Mouse (Mus musculus): ENCODE measurements around the gene Rap1gap2. TPM values are rescaled to one million over a fixed set of nuclear protein-coding genes. Genes with fewer than 3 reads are reported as not detected.

Rap1gap2 gene
- polyA plus RNA-seq, 1 experiment from 2014 or later, result 0.88 TPM

- no peaks in the 10 kb centered on the region for H3K9me3 ChIP-seq (replicated peaks)
- 84% methylated on average over 4 of the region's 4 CpGs for WGBS
- peaks cover 3% of the 10 kb centered on the region; the same call in 1 of the 2 replicates for H3K27me3 ChIP-seq (ENCODE audit: low read depth, poor library complexity, severe bottlenecking)
- no peak overlapping the region for H3K27ac ChIP-seq (replicated peaks)
- no peak for DNase-seq (ENCODE audit: low spot score)
- no peaks in the 10 kb centered on the region for H3K36me3 ChIP-seq
- H3K4me1 ChIP-seq, result peaks cover 4% of the 10 kb centered on the region; the same call in 1 of the 2 replicates
- H3K4me3 ChIP-seq, result no peak overlapping the region
Measured at GRCm38 (mm10) chr11:74561392-74561791, 49.3 kb downstream of the Rap1gap2 start.

DNA sequence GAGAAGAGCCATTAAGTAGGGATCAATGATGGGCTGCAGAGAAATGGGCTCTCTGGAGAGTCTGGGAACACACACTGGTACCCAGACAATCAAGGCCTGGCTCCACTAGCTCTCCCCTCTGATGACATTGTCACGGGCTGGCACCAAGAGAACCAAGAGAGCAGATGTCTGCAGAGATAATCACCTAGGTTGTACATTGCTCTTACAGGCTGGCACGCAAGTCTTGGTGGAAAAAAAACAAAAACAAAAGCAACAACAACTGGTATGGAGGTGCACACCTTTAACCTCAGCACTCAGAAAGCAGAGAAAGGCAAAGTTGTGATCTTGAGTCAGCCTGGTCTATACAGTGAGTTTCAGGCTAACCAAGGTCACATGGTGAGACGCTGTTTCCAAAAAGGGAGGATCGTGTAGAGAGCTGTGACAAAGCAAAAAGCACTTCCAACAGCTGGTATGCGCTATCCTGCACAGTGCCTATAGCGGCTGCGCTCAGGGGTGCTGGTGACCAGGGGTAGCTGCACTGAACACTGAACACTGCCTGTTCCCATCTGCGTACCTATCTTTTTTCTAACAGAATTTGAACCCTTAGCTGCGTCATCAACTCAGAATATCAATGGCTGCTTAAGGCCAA lies 50.0 kb downstream of the Rap1gap2 start:
- Histone ChIP-seq H3K36me3 (no peaks in the 10 kb centered on the region), H3K4me1 (peaks cover 11% of the 10 kb centered on the region), H3K9me3 (replicated peaks) (no peaks in the 10 kb centered on the region), H3K27me3 (ENCODE audit: low read depth, poor library complexity, severe bottlenecking) (peaks cover 3% of the 10 kb centered on the region; the same call in 1 of the 2 replicates), H3K4me3 (no peak overlapping the region), H3K27ac (replicated peaks) (no peak overlapping the region)
- 89% methylated on average over 9 of the region's 9 CpGs for WGBS
- DNase-seq (ENCODE audit: low spot score), result no peak

DNA sequence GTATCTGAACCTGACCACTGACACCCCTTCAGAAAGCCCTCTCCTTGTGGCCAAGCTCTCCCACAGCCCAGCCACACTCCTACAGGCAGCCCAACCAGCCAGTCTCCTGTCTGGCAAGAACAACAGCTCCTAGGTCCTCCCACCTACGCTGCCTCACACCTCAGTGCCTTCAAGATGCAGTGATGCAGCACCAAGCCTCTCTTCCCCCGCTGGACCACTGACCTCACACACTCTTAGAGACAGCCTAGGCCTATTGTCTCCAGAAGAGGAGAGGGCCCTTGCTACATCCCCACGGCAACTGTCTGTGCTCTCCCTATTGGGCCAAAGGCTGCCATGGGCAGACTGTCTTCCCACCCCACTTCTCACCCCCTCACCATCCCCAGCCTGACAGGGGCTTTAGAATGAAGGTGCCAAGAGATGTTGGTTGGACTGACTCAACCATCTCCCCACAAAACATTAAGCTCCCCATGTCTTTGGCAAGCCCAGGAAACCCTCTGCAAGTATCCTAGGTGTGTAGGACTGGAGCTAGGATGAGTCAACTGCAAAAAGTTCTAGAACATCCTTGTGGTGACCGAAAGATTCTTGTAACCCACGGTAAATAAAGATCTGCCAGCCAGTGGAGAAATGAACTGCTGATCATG lies 50.8 kb downstream of the Rap1gap2 start:
- WGBS, result 56% methylated on average over 5 of the region's 5 CpGs
- no peak overlapping the region for H3K27ac ChIP-seq (replicated peaks)
- no peak for DNase-seq (ENCODE audit: low spot score)
- H3K4me3 ChIP-seq, result no peak overlapping the region
- peaks cover 15% of the 10 kb centered on the region for H3K4me1 ChIP-seq
- H3K9me3 ChIP-seq (replicated peaks), result no peaks in the 10 kb centered on the region
- H3K27me3 ChIP-seq (ENCODE audit: low read depth, poor library complexity, severe bottlenecking), result peaks cover 3% of the 10 kb centered on the region; the same call in 1 of the 2 replicates
- no peaks in the 10 kb centered on the region for H3K36me3 ChIP-seq

DNA sequence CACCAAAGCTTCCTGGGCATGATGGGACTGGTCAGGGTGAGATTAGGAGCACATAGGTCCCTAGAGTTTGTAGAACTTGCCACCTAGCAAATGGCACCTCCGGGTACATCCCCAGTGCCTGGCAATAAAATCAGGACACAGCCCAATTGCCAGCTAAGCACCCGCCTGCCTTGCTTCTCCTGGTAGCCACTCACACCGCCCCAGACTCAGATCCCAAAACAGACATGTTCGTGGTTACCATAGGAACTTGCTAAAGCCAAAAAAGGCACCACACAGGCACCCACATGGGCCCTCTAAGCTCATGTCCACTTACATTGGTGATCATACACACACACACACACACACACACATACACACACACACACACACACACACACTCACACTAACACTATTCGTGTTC lies 51.8 kb downstream of the Rap1gap2 start:
- Histone ChIP-seq H3K4me1 (peaks cover 21% of the 10 kb centered on the region), H3K36me3 (no peaks in the 10 kb centered on the region), H3K4me3 (no peak overlapping the region), H3K27ac (replicated peaks) (no peak overlapping the region), H3K9me3 (replicated peaks) (no peaks in the 10 kb centered on the region), H3K27me3 (ENCODE audit: low read depth, poor library complexity, severe bottlenecking) (peaks cover 3% of the 10 kb centered on the region; the same call in 1 of the 2 replicates)
- WGBS, result 73% methylated on average over 5 of the region's 5 CpGs
- no peak for DNase-seq (ENCODE audit: low spot score)

DNA sequence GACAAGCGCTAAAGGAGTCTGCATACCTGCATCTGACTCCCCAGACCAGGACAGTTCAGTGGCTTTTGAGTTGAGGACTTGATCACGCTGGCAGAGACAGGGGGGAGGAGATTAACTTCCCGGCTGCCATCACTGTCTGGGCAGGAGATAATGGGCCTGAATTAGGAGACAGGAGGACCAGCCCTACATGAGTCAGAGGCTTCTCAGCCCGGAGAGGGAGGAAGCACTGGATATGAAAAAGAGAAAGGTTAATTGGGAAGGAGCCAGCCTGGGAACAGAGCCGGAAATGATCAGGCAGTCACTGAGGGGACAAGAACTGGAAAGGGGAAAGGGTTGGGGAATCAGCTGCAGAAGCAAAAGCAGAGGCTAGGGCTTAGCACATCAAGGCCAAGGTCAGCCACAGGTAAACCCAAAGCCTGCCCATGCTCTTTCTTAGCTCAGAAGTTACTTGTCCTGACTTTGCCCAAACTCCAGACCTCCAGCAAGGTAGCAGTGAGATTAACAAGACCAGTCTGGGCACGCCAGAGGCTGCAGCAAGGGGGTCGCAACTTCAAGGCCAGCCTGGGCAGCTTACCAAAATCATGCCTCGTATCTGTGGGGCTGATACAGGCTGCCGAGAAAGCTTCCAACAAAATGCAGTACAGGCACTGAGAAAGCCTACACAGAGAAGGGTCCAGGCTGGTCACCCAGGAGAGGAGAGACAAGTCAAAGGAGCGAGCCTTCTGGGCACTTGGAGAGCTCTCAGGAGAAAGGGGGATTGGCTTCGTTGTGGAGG lies 53.1 kb downstream of the Rap1gap2 start:
- H3K36me3 ChIP-seq, result no peaks in the 10 kb centered on the region
- WGBS, result 67% methylated on average over 11 of the region's 11 CpGs
- H3K4me3 ChIP-seq, result no peak overlapping the region
- H3K4me1 ChIP-seq, result peaks cover 21% of the 10 kb centered on the region
- no peaks in the 10 kb centered on the region for H3K9me3 ChIP-seq (replicated peaks)
- no peaks in the 10 kb centered on the region; the same call in 1 of the 2 replicates for H3K27me3 ChIP-seq (ENCODE audit: low read depth, poor library complexity, severe bottlenecking)
- no peak overlapping the region for H3K27ac ChIP-seq (replicated peaks)
- no peak for DNase-seq (ENCODE audit: low spot score)

DNA sequence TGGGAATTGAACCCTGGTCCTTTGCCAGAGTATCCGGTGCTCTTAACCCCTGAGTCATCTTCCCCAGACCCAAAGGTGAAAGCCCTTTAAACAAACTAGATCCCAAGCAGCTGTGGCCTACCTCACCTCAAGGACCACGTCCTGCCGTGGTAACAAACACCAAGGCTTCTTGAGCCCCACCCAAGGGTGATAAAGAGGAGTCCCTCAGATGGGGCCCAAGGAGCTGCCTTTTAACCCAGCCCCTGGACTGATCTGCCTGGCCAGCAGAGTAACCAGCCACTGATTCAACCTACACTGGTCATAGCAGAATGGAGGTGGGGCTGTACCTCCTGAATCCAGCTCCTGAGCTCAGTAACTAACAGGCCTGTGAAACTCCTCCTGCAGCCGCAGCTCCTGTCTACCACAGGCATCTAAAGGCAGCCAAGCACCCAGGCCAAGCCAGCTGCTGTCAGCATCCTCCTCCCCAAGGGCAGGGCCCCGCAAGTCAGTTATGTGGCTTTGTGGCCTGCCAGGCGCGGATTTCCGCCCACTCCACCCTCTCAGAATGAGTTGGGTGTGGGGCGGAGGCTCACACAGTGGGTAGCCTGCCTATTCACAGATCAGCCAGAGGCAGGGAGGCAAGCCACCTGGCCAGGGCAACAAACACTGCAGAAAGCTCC lies 54.9 kb downstream of the Rap1gap2 start:
- DNase-seq (ENCODE audit: low spot score), result no peak
- Histone ChIP-seq H3K4me1 (peaks cover 21% of the 10 kb centered on the region), H3K27me3 (ENCODE audit: low read depth, poor library complexity, severe bottlenecking) (no peaks in the 10 kb centered on the region; the same call in 1 of the 2 replicates), H3K9me3 (replicated peaks) (no peaks in the 10 kb centered on the region), H3K36me3 (no peaks in the 10 kb centered on the region), H3K4me3 (no peak overlapping the region), H3K27ac (replicated peaks) (peak overlapping the region; percentile 55; the same call in 1 of the 2 replicates)
- WGBS, result 43% methylated on average over 9 of the region's 9 CpGs

DNA sequence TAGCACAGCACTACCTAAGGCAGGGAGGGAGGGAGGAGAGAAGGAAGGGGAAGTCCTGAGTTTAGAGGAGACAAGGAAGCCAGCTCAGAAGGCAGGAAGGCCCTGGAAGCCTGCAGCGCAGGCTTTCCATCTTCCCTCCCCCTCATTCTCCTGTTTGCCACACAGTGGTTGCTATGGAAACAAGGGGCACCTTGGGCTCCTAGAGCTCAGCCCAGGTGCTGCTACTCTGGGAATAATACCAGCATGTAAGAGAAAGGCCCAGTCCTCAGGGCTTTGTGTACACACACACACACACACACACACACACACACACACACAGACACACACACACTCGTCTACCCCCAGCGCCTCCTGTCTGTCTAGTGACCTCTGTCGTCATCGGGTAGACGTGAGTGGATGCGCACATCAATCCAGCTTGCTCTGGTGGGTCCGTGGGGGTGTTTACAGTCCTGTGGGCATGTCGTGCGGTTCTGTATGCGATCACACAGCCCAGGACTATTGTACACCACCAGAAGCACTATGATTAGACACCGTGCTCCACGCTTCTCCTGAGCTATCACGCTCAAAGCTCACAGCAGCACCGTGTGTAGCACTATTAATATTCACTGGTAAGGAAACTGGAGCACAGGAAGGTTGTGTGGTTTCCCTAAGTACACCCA lies 55.9 kb downstream of the Rap1gap2 start:
- Histone ChIP-seq H3K4me3 (no peak overlapping the region), H3K27me3 (ENCODE audit: low read depth, poor library complexity, severe bottlenecking) (no peaks in the 10 kb centered on the region; the same call in 1 of the 2 replicates), H3K36me3 (no peaks in the 10 kb centered on the region), H3K27ac (replicated peaks) (no peak overlapping the region; the same call in 1 of the 2 replicates), H3K9me3 (replicated peaks) (no peaks in the 10 kb centered on the region), H3K4me1 (peaks cover 20% of the 10 kb centered on the region)
- no peak for DNase-seq (ENCODE audit: low spot score)
- WGBS, result 66% methylated on average over 15 of the region's 15 CpGs

DNA sequence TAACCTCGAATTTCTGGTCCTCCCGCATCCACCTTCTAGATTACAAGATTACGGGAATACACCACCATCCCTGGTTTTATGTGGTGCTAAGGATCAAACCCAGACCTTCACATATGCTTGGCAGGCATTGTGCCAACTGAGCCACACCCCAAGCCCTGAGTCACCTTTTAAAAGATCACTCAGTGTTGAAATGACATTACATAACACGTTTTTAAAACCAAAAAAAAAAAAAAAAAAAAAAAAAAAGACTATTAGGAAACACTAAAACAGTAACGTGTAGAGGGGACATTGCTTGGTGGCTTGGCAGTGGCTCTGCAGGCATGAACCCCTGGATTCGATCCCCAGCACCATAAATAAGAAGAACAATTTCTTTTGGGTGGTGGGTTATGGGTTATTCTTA lies 59.1 kb downstream of the Rap1gap2 start:
- H3K9me3 ChIP-seq (replicated peaks), result no peaks in the 10 kb centered on the region
- peaks cover 49% of the 10 kb centered on the region for H3K4me1 ChIP-seq
- H3K4me3 ChIP-seq, result no peak overlapping the region
- H3K36me3 ChIP-seq, result no peaks in the 10 kb centered on the region
- no peak overlapping the region for H3K27ac ChIP-seq (replicated peaks)
- WGBS, result 74% methylated on average over 6 of the region's 6 CpGs
- no peak for DNase-seq (ENCODE audit: low spot score)
- no peaks in the 10 kb centered on the region; the same call in 1 of the 2 replicates for H3K27me3 ChIP-seq (ENCODE audit: low read depth, poor library complexity, severe bottlenecking)

- H3K9me3 ChIP-seq (replicated peaks), result no peaks in the 10 kb centered on the region
- 71% methylated on average over 5 of the region's 5 CpGs for WGBS
- H3K4me3 ChIP-seq, result no peak overlapping the region
- H3K27ac ChIP-seq (replicated peaks), result no peak overlapping the region
- no peaks in the 10 kb centered on the region for H3K36me3 ChIP-seq
- H3K27me3 ChIP-seq (ENCODE audit: low read depth, poor library complexity, severe bottlenecking), result no peaks in the 10 kb centered on the region; the same call in 1 of the 2 replicates
- H3K4me1 ChIP-seq, result peaks cover 45% of the 10 kb centered on the region
- no peak for DNase-seq (ENCODE audit: low spot score)
Measured at GRCm38 (mm10) chr11:74550615-74551102, 60.1 kb downstream of the Rap1gap2 start.

- Histone ChIP-seq H3K4me1 (peaks cover 36% of the 10 kb centered on the region), H3K36me3 (no peaks in the 10 kb centered on the region), H3K27ac (replicated peaks) (peak overlapping the region; percentile 18), H3K27me3 (ENCODE audit: low read depth, poor library complexity, severe bottlenecking) (no peaks in the 10 kb centered on the region; the same call in 1 of the 2 replicates), H3K9me3 (replicated peaks) (no peaks in the 10 kb centered on the region), H3K4me3 (no peak overlapping the region)
- DNase-seq (ENCODE audit: low spot score), result peak; percentile 67
- 16% methylated on average over 7 of the region's 7 CpGs for WGBS
Measured at GRCm38 (mm10) chr11:74548781-74549382, 61.8 kb downstream of the Rap1gap2 start.

DNA sequence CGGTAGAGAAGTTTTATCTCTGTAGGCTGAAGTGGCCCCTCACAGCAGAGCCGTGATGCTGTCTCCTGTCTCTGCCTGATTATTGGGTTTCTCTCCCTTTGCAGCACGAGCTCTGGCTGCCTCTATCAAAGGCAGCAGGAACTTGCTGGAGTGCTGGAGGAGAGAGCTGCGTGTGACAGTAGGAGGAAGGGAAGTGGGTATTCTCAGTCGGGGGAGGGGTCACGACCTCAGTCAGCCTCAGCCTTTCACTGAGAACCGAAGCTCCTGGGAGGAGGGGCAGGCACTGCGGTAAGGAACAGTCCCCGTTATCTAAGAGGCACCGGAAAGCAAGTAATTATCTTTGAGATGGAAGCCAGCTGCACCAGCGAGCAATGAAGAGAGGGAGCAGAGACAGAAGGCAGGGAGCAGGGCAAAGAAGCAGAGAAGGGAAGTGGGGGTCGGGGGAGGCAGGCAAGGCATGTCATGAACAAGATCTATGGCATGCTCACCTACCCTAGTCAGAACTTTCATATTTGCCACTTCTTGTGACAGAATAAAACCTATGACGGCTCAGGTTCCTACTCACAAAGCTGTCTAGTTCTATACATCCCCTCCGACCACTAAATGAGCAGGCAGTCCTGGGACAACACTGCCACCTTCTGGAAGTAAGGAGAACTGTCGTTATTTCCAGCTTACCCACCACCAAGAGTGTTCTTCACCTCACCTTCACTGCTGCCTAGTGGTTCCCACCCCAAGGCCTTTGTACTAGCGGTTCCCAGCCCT lies 63.6 kb downstream of the Rap1gap2 start:
- H3K4me1 ChIP-seq, result peaks cover 36% of the 10 kb centered on the region
- peak; percentile 67 for DNase-seq (ENCODE audit: low spot score)
- no peaks in the 10 kb centered on the region; the same call in 1 of the 2 replicates for H3K27me3 ChIP-seq (ENCODE audit: low read depth, poor library complexity, severe bottlenecking)
- H3K9me3 ChIP-seq (replicated peaks), result no peaks in the 10 kb centered on the region
- peak overlapping the region; percentile 56 for H3K27ac ChIP-seq (replicated peaks)
- H3K4me3 ChIP-seq, result peak overlapping the region; percentile 44
- H3K36me3 ChIP-seq, result no peaks in the 10 kb centered on the region
- 5% methylated on average over 16 of the region's 16 CpGs for WGBS

Data from midbrain, embryonic 10.5 days (tissue).